Mouse (Mus musculus): Measurements from ENCODE around the gene Dbndd1. TPM values are rescaled to one million over a fixed set of nuclear protein-coding genes. Genes with fewer than 3 reads are reported as not detected.
"Not testable (repeated sequence)": the region's sequence is repeated elsewhere in the genome, so short reads cannot be mapped to it uniquely, and the experiment has no call there.

The Dbndd1 gene
- total RNA-seq, 2 experiments from 2014 or later = not detected

DNA sequence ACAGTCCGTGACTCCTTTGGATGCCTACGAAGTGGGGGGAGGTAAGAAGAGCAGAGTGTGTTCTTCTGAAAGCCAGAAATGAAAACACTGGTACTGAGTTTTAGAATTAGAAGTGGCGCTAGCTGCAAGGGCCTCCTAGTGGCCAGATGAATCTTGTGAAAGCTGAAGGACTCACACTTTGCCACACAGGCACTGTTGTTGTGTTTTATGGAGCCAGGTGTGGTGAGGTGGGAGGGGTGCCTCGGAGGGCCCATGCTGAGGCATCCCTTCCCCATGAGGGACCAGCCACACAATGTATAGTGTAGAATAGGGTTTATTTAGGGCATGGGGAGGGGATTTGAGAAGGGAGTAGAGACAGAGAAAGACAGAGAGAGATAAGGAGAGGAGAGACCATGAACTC is 17.6 kb downstream of the Dbndd1 start:
- 0 out of 2 replicates have a peak, but pooled peaks have one; percentile 23 for ATAC-seq (replicated peaks; ENCODE audit: poor library complexity)

- no peak for ATAC-seq (replicated peaks; ENCODE audit: poor library complexity)
Observed at GRCm38 (mm10) chr8:123492898-123493297, 22.4 kb downstream of the Dbndd1 start.

- 0 out of 2 replicates have a peak, but pooled peaks have one; percentile 39 for ATAC-seq (replicated peaks; ENCODE audit: poor library complexity)
Observed at GRCm38 (mm10) chr8:123491280-123492075, 23.8 kb downstream of the Dbndd1 start.

GRCm38 (mm10) chr8:123482627-123483026 is 32.6 kb downstream of the Dbndd1 start:
- ATAC-seq (replicated peaks; ENCODE audit: poor library complexity) = no peak

DNA sequence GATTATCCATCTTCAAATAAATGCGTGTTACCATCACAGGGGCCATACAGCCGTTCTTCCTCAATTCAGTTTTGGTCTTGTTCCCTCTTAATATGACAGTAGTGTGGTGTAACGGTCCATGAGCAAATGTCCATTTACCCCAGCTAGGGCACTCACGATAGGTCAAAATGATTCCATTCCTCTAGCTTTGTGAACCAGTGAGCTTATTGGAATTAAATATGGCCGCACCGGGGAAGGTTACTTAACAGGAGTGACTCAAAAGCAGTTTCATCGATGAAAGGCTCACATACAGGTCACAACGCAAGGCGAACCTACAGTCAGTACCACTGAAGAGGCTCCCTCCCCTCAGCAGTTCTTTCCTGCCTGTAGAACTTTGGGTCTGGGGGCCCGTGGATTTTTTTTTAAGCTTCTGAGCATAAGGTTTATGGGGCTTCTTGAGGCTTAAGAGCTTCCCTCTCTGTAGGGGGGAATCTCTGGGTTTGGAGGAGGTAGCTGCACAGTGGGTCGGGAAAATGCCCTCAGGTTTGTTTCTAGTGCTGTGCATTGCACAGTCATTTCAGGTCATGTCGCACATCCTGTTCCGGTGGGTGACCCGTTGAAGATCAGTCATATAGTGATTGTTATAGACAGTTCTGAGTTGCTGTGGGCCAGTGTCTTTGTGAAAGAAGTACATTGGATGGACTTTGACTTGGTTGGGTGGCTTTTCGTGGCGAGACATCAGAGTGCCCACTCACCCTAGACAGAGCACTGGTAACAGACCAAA is 36.6 kb downstream of the Dbndd1 start:
- peak; percentile 14 for ATAC-seq (replicated peaks; ENCODE audit: poor library complexity)

DNA sequence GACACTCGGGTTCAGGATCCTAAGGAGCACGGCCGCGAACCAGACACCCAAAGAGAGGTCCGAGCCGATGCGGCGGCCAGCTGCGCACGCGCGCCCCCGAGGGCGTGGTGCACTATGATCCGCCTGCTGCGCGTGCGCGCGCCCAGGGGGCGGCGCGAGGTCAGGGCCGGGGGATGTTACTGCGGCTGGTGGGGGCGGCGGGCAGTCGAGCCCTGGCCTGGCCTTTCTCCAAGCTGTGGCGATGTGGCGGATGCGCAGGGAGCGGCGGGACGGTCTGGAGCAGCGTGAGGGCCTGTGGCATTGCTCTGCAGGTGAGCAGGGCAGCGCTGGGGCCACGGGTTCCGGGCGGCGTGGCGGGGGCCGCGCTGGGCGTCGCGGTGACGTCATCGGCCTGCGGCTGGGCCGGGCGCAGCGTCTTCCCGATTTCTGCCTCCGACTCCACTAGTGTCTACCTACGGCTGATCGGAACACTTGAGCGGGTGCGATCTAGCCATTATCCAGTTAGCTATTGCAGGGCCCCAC is 37.5 kb downstream of the Dbndd1 start, which contains the start of gene Afg3l1:
Gene Afg3l1, plus strand, starts transcription at position 167 of the 522 bp plus-strand sequence.
- ATAC-seq (replicated peaks; ENCODE audit: poor library complexity) = peak; percentile 85

DNA sequence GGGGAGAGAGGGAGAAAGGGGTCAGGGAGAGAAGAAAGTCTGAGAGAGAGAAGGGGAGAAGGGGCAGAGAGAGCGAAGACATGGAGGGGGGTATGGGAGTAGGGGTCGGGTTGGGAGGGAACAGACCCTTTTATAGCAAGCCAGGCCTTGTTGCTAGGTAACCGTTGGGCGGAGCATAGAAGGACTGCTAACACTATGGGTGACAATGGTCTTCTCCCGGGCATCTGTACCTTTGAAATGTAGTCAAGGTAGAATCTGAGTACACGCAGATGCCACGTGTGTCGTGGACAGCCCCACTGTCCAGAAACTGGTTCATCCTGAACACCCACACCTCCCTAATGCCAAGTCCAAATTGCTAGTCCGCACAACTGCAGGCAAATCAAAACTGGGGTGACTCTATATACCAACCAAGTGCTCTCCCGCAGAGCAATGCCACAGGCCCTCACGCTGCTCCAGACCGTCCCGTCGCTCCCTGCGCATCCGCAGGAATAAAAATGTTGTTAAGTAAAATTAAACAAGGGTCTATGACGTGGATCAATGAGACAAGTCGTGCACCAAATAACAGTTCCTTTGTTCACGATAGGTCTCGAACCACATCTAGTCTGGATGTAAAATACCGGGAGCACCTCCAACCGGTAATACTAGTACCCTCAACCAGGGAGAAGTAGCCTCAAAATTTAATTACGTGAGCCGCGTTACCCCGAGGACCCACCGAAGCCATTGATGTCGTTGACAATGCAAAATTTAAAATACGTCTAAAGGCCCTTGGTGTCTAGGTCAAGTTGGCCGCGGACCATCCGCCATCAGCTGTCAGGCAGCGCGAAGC is 38.1 kb downstream of the Dbndd1 start:
- ATAC-seq (replicated peaks; ENCODE audit: poor library complexity) = peak; percentile 20

DNA sequence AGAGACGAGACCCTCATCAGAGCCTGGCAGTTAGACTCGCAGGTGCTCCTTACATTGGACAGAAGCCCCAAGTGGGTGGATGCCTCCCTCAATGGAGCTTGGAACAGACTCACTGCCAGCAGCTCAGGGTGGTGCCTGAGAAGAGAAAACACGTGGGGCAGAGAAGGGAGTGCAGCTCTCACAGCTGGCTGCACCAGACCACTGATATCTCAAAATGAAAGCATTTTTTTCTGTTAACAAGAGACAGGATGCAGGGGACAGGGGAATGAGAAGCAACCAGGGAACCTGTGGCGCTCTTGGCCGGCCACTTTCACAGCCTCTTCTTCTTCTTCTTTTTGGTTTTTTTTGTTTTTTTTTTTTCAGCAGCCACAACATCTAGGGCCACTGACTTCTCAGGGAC is 40.7 kb downstream of the Dbndd1 start:
- not testable (repeated sequence) for ATAC-seq (replicated peaks; ENCODE audit: poor library complexity)

GRCm38 (mm10) chr8:123472991-123473390 is 42.3 kb downstream of the Dbndd1 start:
- not testable (repeated sequence) for ATAC-seq (replicated peaks; ENCODE audit: poor library complexity)

GRCm38 (mm10) chr8:123467476-123467875 is 47.8 kb downstream of the Dbndd1 start:
- 0 out of 2 replicates have a peak, but pooled peaks have one; percentile 14 for ATAC-seq (replicated peaks; ENCODE audit: poor library complexity)

DNA sequence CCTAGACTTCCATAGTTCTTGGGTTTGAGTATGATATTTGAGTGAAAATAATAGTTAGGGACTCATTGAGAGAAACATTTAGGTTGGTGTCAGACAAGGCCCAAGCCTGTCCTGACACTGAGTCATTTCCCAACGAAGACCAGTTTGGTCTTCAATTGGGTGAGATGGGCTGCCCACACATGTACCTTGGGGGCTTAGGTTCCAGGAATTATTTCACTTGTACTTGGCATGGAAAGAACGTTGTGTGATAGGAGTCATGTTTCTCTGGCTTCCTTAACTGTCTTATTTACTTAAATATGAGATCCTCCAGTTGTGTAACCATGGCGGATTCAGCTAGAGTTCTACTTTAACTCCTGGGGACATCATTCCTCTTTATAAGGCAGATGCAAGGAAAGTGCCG is 51.6 kb downstream of the Dbndd1 start:
- no peak for ATAC-seq (replicated peaks; ENCODE audit: poor library complexity)

Other genes starting within 250 kb of the Dbndd1 start
- gene Fanca, start 196.9 kb downstream of the Dbndd1 start, total RNA-seq (2015) = 38.1 and 41.3 TPM in 2 replicates
- gene Fanca, start 196.9 kb downstream of the Dbndd1 start, total RNA-seq (2017) = 32.1 and 34.5 TPM in 2 replicates
- 0.07 TPM in 1 of 2 replicates, not detected in the other for gene Spire2, start 182.8 kb downstream of the Dbndd1 start, total RNA-seq (2015)
- gene Spire2, start 182.8 kb downstream of the Dbndd1 start, total RNA-seq (2017) = 1.3 TPM in 1 of 2 replicates, not detected in the other
- 73.1 and 90.2 TPM in 2 replicates for gene Tcf25, start 141.7 kb downstream of the Dbndd1 start, total RNA-seq (2015)
- 89.8 and 94.1 TPM in 2 replicates for gene Tcf25, start 141.7 kb downstream of the Dbndd1 start, total RNA-seq (2017)
- gene Mc1r, start 108.4 kb downstream of the Dbndd1 start, total RNA-seq (2015) = not detected in 2 replicates
- 0.12 and 0.14 TPM in 2 replicates for gene Mc1r, start 108.4 kb downstream of the Dbndd1 start, total RNA-seq (2017)
- gene Tubb3, start 104.0 kb downstream of the Dbndd1 start, total RNA-seq (2015) = 0.15 TPM in 1 of 2 replicates, not detected in the other
- 0.17 TPM in 1 of 2 replicates, not detected in the other for gene Tubb3, start 104.0 kb downstream of the Dbndd1 start, total RNA-seq (2017)
- 30.0 and 33.6 TPM in 2 replicates for gene Def8, start 91.9 kb downstream of the Dbndd1 start, total RNA-seq (2015)
- 47.5 and 63.1 TPM in 2 replicates for gene Def8, start 91.9 kb downstream of the Dbndd1 start, total RNA-seq (2017)
- 12.1 and 16.1 TPM in 2 replicates for gene Afg3l1, start 37.6 kb downstream of the Dbndd1 start, total RNA-seq (2015)
- 20.9 and 21.9 TPM in 2 replicates for gene Afg3l1, start 37.6 kb downstream of the Dbndd1 start, total RNA-seq (2017)
- 3.1 and 3.2 TPM in 2 replicates for gene Gas8, start 3.4 kb upstream of the Dbndd1 start, total RNA-seq (2015)
- 17.2 and 18.0 TPM in 2 replicates for gene Gas8, start 3.4 kb upstream of the Dbndd1 start, total RNA-seq (2017)
- 7.9 and 9.6 TPM in 2 replicates for gene Rhou, start 138.5 kb upstream of the Dbndd1 start, total RNA-seq (2015)
- gene Rhou, start 138.5 kb upstream of the Dbndd1 start, total RNA-seq (2017) = 4.9 and 5.3 TPM in 2 replicates